Mouse (Mus musculus) ES-E14 (cell line): ENCODE measurements around the gene Clca2. TPM values are rescaled to one million over a fixed set of nuclear protein-coding genes. Genes with fewer than 3 reads are reported as not detected.

Experiments
- DNase-seq: peaks from one replicate; pipeline ENCODE4 v3.0.0-alpha.2; 2013; ENCODE audit warnings: low read depth, low spot score
- H3K27ac ChIP-seq: 2 replicates; pipeline ENCODE4 v1.5.1; 2012; ENCODE audit warnings: low read depth, mild to moderate bottlenecking, low read length, moderate library complexity, mixed read lengths; ENCODE audit not compliant: poor library complexity, insufficient read depth, severe bottlenecking
- H3K36me3 ChIP-seq: 2 replicates; pipeline ENCODE4 v1.6.1; 2012; ENCODE audit warnings: mild to moderate bottlenecking, low read length, moderate library complexity, mixed read lengths; ENCODE audit not compliant: control insufficient read depth, poor library complexity, insufficient read depth, severe bottlenecking
- H3K4me1 ChIP-seq, 2 experiments: fragments of 150-350 bp in 1 of 2; sonication (generic) in 1 of 2; 2 replicates each; pipeline ENCODE4 v1.6.1; 2012; ENCODE audit warnings: low read length in 2 of 2, mild to moderate bottlenecking in 1 of 2, mixed read lengths in 1 of 2; ENCODE audit not compliant: control insufficient read depth in 2 of 2, insufficient read depth in 2 of 2, poor library complexity in 1 of 2
- H3K4me3 ChIP-seq, 2 experiments: fragments of 150-350 bp in 1 of 2; sonication (generic) in 1 of 2; 2 replicates each; pipeline ENCODE4 v1.5.1; 2012; ENCODE audit warnings: low read length in 2 of 2, low read depth in 1 of 2, mild to moderate bottlenecking in 1 of 2, mixed read lengths in 1 of 2; ENCODE audit not compliant: insufficient read depth in 1 of 2, poor library complexity in 1 of 2, severe bottlenecking in 1 of 2
- H3K9ac ChIP-seq: 2 replicates; pipeline ENCODE4 v1.6.1; 2012; ENCODE audit warnings: low read depth, mild to moderate bottlenecking, low read length, mixed read lengths; ENCODE audit not compliant: poor library complexity, insufficient read depth, severe bottlenecking
- H3K9me3 ChIP-seq: fragments of 150-350 bp; sonication (generic); 2 replicates; pipeline ENCODE4 v1.6.1; 2012; ENCODE audit warnings: low read depth, mild to moderate bottlenecking, low read length; ENCODE audit not compliant: control insufficient read depth, insufficient read depth
- CHD2 ChIP-seq: IDR thresholded peaks from 2 replicates; pipeline ENCODE4 v1.6.1; 2014; ENCODE audit warnings: mild to moderate bottlenecking, low read depth, low read length, inconsistent platforms
- HCFC1 ChIP-seq: IDR thresholded peaks from 2 replicates; pipeline ENCODE4 v1.6.1; 2012; ENCODE audit warnings: low read length, inconsistent platforms, borderline replicate concordance; ENCODE audit not compliant: insufficient read depth
- MAFK ChIP-seq: IDR thresholded peaks from 2 replicates; pipeline ENCODE4 v1.6.1; 2014; ENCODE audit warnings: mild to moderate bottlenecking, low read depth, low read length, inconsistent platforms; ENCODE audit not compliant: insufficient read depth
- ZC3H11A ChIP-seq: IDR thresholded peaks from 2 replicates; pipeline ENCODE4 v1.6.1; 2012; ENCODE audit warnings: low read depth, mild to moderate bottlenecking, inconsistent platforms, low read length, borderline replicate concordance
- ZNF384 ChIP-seq: IDR thresholded peaks from 2 replicates; pipeline ENCODE4 v1.6.1; 2012; ENCODE audit warnings: low read depth, low read length, inconsistent platforms
- in situ Hi-C, 2 experiments: fragments of 600-800 bp; cut with MboI; formaldehyde crosslinking; loops; one replicate each; pipeline ENCODE4 v1.15.1; 2025; ENCODE audit warnings: low sequenced_read_pairs in 2 of 2, inconsistent platforms in 1 of 2; ENCODE audit not compliant: unreplicated experiment in 2 of 2
- total RNA-seq: library from RNA; depleted of rRNA; stranded (reverse); fragments of 300-350 nt; gene quantifications from 2 replicates; pipeline ENCODE4 v1.2.3, GENCODE M21; 2012

Gene Clca2
- total RNA-seq, 1 experiment, result not detected

- Histone ChIP-seq H3K4me1 (no peaks in the 10 kb centered on the region), H3K36me3 (peaks cover 2% of the 10 kb centered on the region; the same call in 1 of the 2 replicates)
Measured at GRCm38 (mm10) chr3:145129356-145129755, 30.1 kb upstream of the Clca2 start.

GRCm38 (mm10) chr3:145126618-145127017, 27.4 kb upstream of the Clca2 start:
- H3K36me3 ChIP-seq, result no peaks in the 10 kb centered on the region
- H3K4me1 ChIP-seq, result no peaks in the 10 kb centered on the region
- in situ Hi-C loops, result loop anchor here in 1 of 2 experiments (25.0 kb wide), 1 partner anchor 314 kb away; the partner anchor contains the start of gene Clca3a2
- DNase-seq, result no peak
- no peak overlapping the region for H3K4me3 ChIP-seq
- H3K9me3 ChIP-seq, result no peaks in the 10 kb centered on the region
- no peak overlapping the region for H3K27ac ChIP-seq
- no peak for TF ChIP-seq HCFC1
- TF ChIP-seq ZC3H11A, result no peak
- no peak for TF ChIP-seq CHD2
- TF ChIP-seq MAFK, result no peak
- TF ChIP-seq ZNF384, result no peak
- no peak overlapping the region for H3K9ac ChIP-seq

More at GRCm38 (mm10) chr3:145129356-145129755, 30.1 kb upstream of the Clca2 start:
- Histone ChIP-seq H3K9me3 (no peaks in the 10 kb centered on the region), H3K4me3 (no peak overlapping the region), H3K27ac (no peak overlapping the region), H3K9ac (no peak overlapping the region)
- no peak for TF ChIP-seq ZC3H11A
- TF ChIP-seq MAFK, result no peak
- no peak for TF ChIP-seq CHD2
- TF ChIP-seq HCFC1, result no peak
- TF ChIP-seq ZNF384, result no peak
- in situ Hi-C loops, result loop anchor here in 1 of 2 experiments (25.0 kb wide), 1 partner anchor 317 kb away; the partner anchor contains the start of gene Clca3a2
- no peak for DNase-seq

GRCm38 (mm10) chr3:145119425-145119824, 20.2 kb upstream of the Clca2 start:
- Histone ChIP-seq H3K36me3 (no peaks in the 10 kb centered on the region), H3K27ac (no peak overlapping the region), H3K4me3 (peak overlapping the region in 1 of 2 experiments; percentile 100; a peak in 2 of 4 replicates), H3K9ac (no peak overlapping the region), H3K9me3 (no peaks in the 10 kb centered on the region), H3K4me1 (0 out of 4 replicates have a peak, but pooled peaks cover 0 to 3% of the 10 kb centered on the region in 2 experiments)
- in situ Hi-C loops, result no loop called here
- TF ChIP-seq ZC3H11A (no peak), CHD2 (no peak), HCFC1 (no peak), ZNF384 (no peak), MAFK (no peak)
- no peak for DNase-seq

- TF ChIP-seq ZNF384 (no peak), ZC3H11A (no peak), MAFK (no peak), HCFC1 (no peak), CHD2 (no peak)
- in situ Hi-C loops, result no loop called here
- no peaks in the 10 kb centered on the region for H3K36me3 ChIP-seq
- no peak overlapping the region for H3K27ac ChIP-seq
- no peak for DNase-seq
- 0 out of 4 replicates have a peak, but pooled peaks cover 0 to 3% of the 10 kb centered on the region in 2 experiments for H3K4me1 ChIP-seq
- H3K9me3 ChIP-seq, result no peaks in the 10 kb centered on the region
- H3K9ac ChIP-seq, result peak overlapping the region; percentile 89
- H3K4me3 ChIP-seq, result peak overlapping the region; percentile 97 to 100
Measured at GRCm38 (mm10) chr3:145119002-145119358, 19.7 kb upstream of the Clca2 start.
